Mouse (Mus musculus) c-Kit-positive CD71-positive TER-119-positive erythroid progenitor cells, embryonic 14.5 days (primary cell): ENCODE data around the gene Vmn2r120.
"Not testable (repeated sequence)": the region's sequence is repeated elsewhere in the genome, so short reads cannot be mapped to it uniquely, and the experiment has no call there.

Experiments
- DNase-seq: peaks from one replicate; pipeline ENCODE4 v3.0.0-alpha.2; 2013; ENCODE audit warnings: low spot score

The Vmn2r120 gene

DNA sequence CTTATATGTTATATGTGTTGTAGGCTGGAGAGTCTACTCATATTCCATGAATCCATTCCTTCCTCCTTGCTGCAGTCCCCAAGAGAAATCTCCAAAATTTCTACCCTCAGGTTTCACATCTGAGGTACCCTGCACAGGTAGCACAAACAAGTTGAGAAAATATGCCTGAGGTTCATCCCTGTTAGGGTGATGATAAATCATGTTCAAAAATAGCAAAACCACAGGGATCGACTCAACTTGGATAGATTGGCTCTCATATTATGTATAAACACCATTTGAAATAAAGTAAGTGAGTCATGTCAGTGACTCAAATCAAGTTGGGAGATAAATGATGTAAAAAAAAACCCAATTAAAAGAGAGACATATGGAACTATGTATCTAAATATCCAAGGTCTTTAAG lies at the start of gene Vmn2r120:
Gene Vmn2r120 (minus strand): TSS at position 101 of the 400 bp plus-strand sequence.
- DNase-seq = no peak

DNA sequence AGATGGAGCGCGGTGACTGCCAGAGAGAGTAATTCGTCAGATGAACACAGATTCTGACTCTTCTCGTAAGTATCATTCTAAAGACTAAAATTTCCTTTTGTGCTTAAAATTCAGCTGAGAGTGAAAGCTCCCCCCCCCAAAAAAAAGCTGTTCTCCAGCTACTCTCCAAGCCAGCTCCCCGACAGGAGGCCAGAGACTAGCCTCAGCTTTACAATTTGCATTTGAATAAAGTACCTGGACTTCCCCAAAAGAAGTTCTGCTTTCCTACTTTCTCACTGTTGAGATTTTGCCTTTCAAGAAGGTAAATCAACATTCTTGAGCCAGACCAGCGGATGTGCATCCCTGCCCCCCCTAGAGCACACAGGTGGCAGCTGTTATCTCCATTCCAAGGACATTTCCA lies 42.0 kb upstream of the Vmn2r120 start:
- DNase-seq = not testable (repeated sequence)

DNA sequence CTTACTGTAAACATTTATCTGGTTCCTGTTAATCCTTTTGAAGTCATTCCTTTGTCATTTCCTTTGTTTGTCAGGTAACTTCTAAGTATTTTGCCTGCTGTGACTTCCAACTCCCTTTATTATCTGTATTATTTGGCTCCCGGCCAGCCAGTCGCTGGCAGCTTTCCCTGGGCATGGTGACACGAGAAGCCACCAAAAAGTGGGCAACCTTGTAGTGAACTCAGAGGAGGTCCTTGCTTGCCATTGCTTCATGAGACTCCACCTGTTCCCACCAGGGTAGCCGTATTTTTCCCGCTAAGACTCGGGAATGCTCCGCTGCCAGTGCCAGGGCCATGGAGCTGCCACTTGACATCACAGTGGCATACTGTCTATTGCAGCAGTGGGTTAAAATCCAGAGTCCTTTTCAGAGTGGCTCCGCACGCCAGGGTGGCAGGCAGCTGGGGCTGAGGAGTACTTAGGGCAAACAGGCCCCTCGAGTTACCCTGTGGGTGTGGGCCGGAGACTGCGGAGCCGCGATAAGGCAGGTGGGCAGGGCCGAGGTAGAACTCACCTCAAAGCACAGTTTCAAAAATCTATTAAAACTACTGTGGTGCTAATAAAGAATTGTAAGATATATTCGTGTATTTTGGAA lies 28.9 kb upstream of the Vmn2r120 start:
- no peak for DNase-seq
